Mouse (Mus musculus): ENCODE results near the gene Prkacb.

DNA sequence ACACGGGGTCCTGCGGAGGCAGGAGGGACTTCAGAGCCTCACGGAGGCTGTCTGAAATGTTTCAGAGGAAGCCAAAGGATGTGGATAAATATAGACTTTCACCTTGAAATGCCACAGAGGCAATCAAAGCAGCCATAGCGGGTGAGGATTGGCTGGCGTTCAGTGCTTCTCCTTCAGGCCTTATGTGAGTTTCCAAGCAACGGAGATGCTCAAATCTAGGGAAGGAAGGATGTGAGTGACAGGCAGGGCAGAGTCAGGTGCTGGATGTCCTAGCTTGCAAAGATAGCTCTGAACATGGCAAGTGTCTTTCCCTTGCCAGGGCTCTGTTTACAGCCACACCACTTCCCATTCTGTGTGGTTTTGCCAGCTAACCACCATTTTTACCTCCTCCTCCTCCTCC lies 101.2 kb downstream of the Prkacb start:
- TF ChIP-seq CTCF (IDR thresholded peaks at IDR 0.05; ENCODE audit: low read depth) (no peak), EP300 (IDR thresholded peaks at IDR 0.05; ENCODE audit: low read depth) (no peak)

Data from liver, embryonic 14.5 days (tissue).